Mouse (Mus musculus) liver, postnatal 0 days (tissue): Measurements from ENCODE around the gene Plscr5. TPM values are rescaled to one million over a fixed set of nuclear protein-coding genes. Genes with fewer than 3 reads are reported as not detected.
"Not testable (repeated sequence)": the region's sequence is repeated elsewhere in the genome, so short reads cannot be mapped to it uniquely, and the experiment has no call there.

ENCODE experiments used
- ATAC-seq: fragments of 200-750 bp; cut with Nextera tagmentation; 2 replicates; pipeline ENCODE4 v1.8.0; 2017; ENCODE audit warnings: mild to moderate bottlenecking, moderate library complexity
- DNase-seq: peaks from one replicate; pipeline ENCODE4 v3.0.0-alpha.2; 2016
- H3K27ac ChIP-seq: fragments of 300-500 bp; sonication (generic); 2 replicates; pipeline ENCODE4 v1.5.1; 2014; ENCODE audit warnings: antibody characterized with exemption, moderate library complexity, mild to moderate bottlenecking, low read depth
- H3K27me3 ChIP-seq: fragments of 300-500 bp; sonication (generic); 2 replicates; pipeline ENCODE4 v1.6.1; 2014; ENCODE audit warnings: low read length, control low read depth, mixed read lengths; ENCODE audit not compliant: insufficient read depth
- H3K36me3 ChIP-seq: fragments of 300-500 bp; sonication (generic); replicated peaks from 2 replicates; pipeline ENCODE4 v1.6.1; 2014; ENCODE audit warnings: mild to moderate bottlenecking, control low read depth, low read length, moderate library complexity, mixed read lengths; ENCODE audit not compliant: insufficient read depth
- H3K4me1 ChIP-seq: fragments of 300-500 bp; sonication (generic); 2 replicates; pipeline ENCODE4 v1.6.1; 2014; ENCODE audit warnings: antibody characterized with exemption, mild to moderate bottlenecking, control low read depth; ENCODE audit not compliant: insufficient read depth
- H3K4me2 ChIP-seq: fragments of 300-500 bp; sonication (generic); 2 replicates; pipeline ENCODE4 v1.6.1; 2014; ENCODE audit warnings: low read depth, mild to moderate bottlenecking, low read length, moderate library complexity, mixed read lengths
- H3K4me3 ChIP-seq: fragments of 300-500 bp; sonication (generic); 2 replicates; pipeline ENCODE4 v1.5.1; 2014; ENCODE audit warnings: low read depth, low read length
- H3K9ac ChIP-seq: fragments of 300-500 bp; sonication (generic); replicated peaks from 2 replicates; pipeline ENCODE4 v1.6.1; 2014; ENCODE audit warnings: mild to moderate bottlenecking, moderate library complexity
- H3K9me3 ChIP-seq: fragments of 300-500 bp; sonication (generic); 2 replicates; pipeline ENCODE4 v1.6.1; 2016; ENCODE audit warnings: mild to moderate bottlenecking, control low read depth, low read length, mixed read lengths
- CTCF ChIP-seq: sonication (generic); IDR thresholded peaks from 2 replicates; pipeline ENCODE4 v1.5.1; 2016; ENCODE audit warnings: antibody characterized with exemption, low read depth
- EP300 ChIP-seq: IDR thresholded peaks from 2 replicates; pipeline ENCODE4 v1.6.1; 2016; ENCODE audit warnings: antibody characterized with exemption, low read depth, mild to moderate bottlenecking
- WGBS: fragments of 180-500 bp; shearing (Covaris S2); extraction: QIAGEN DNeasy Blood & Tissue Kit; methylation state at CpG from one replicate; pipeline ENCODE4 v1.1.7; 2014; ENCODE audit not compliant: insufficient replicate concordance; 5-methylcytosine and 5-hydroxymethylcytosine counted together
- polyA plus RNA-seq: library from polyadenylated mRNA; unstranded; fragments of >200 nt; fragmentation: Nextera tagmentation; extraction: Ambion mirVana; gene quantifications from 2 replicates; pipeline ENCODE4 v1.2.1, GENCODE M21; 2015

Plscr5 gene
- not detected in 2 replicates for polyA plus RNA-seq

- not testable (repeated sequence) for H3K27ac ChIP-seq, H3K4me1 ChIP-seq, H3K4me2 ChIP-seq, ATAC-seq, DNase-seq, H3K27me3 ChIP-seq, H3K4me3 ChIP-seq, H3K36me3 ChIP-seq, H3K9ac ChIP-seq, H3K9me3 ChIP-seq
- 63% methylated on average over 9 of the region's 9 CpGs for WGBS
Measured at GRCm38 (mm10) chr9:92192636-92193035, at the start of gene Plscr5. Plscr5 (plus strand) TSS chr9:92192936.

GRCm38 (mm10) chr9:92147555-92148248, 45.0 kb upstream of the Plscr5 start:
- Histone ChIP-seq H3K4me2 (no peak overlapping the region), H3K4me3 (no peak overlapping the region), H3K4me1 (no peaks in the 10 kb centered on the region), H3K36me3 (no peaks in the 10 kb centered on the region), H3K9ac (no peak overlapping the region), H3K9me3 (no peaks in the 10 kb centered on the region), H3K27ac (no peak overlapping the region), H3K27me3 (no peaks in the 10 kb centered on the region)
- WGBS, result 13% methylated on average over 7 of the region's 7 CpGs
- peak; percentile 65 for TF ChIP-seq CTCF
- no peak for TF ChIP-seq EP300
- peak; percentile 45; the same call in 1 of the 2 replicates for ATAC-seq
- no peak for DNase-seq

- no peak overlapping the region for H3K4me2 ChIP-seq
- H3K4me1 ChIP-seq, result no peaks in the 10 kb centered on the region
- no peak for ATAC-seq
- no peak overlapping the region for H3K4me3 ChIP-seq
- no peaks in the 10 kb centered on the region for H3K9me3 ChIP-seq
- DNase-seq, result no peak
- H3K36me3 ChIP-seq, result no peaks in the 10 kb centered on the region
- no peak overlapping the region for H3K27ac ChIP-seq
- no peak overlapping the region for H3K9ac ChIP-seq
- WGBS, result 71% methylated on average over 4 of the region's 4 CpGs
- TF ChIP-seq EP300 (no peak), CTCF (no peak)
- H3K27me3 ChIP-seq, result no peaks in the 10 kb centered on the region
Measured at GRCm38 (mm10) chr9:92162213-92162612, 30.5 kb upstream of the Plscr5 start.

GRCm38 (mm10) chr9:92173318-92173985, 19.3 kb upstream of the Plscr5 start:
- Histone ChIP-seq H3K4me2 (no peak overlapping the region), H3K9me3 (no peaks in the 10 kb centered on the region), H3K4me3 (no peak overlapping the region), H3K27me3 (no peaks in the 10 kb centered on the region), H3K36me3 (no peaks in the 10 kb centered on the region), H3K4me1 (no peaks in the 10 kb centered on the region), H3K9ac (no peak overlapping the region), H3K27ac (no peak overlapping the region)
- TF ChIP-seq CTCF, result no peak
- no peak for TF ChIP-seq EP300
- DNase-seq (no peak), ATAC-seq (no peak)
- WGBS, result 76% methylated on average over 3 of the region's 3 CpGs

GRCm38 (mm10) chr9:92174176-92175075, 18.3 kb upstream of the Plscr5 start:
- no peaks in the 10 kb centered on the region for H3K4me1 ChIP-seq
- H3K36me3 ChIP-seq, result no peaks in the 10 kb centered on the region
- no peak overlapping the region for H3K27ac ChIP-seq
- 60% methylated on average over 15 of the region's 15 CpGs for WGBS
- no peak overlapping the region for H3K4me2 ChIP-seq
- no peaks in the 10 kb centered on the region for H3K9me3 ChIP-seq
- H3K4me3 ChIP-seq, result no peak overlapping the region
- TF ChIP-seq CTCF (no peak), EP300 (no peak)
- H3K27me3 ChIP-seq, result no peaks in the 10 kb centered on the region
- no peak overlapping the region for H3K9ac ChIP-seq
- DNase-seq (no peak), ATAC-seq (no peak)

GRCm38 (mm10) chr9:92178861-92179469, 13.8 kb upstream of the Plscr5 start:
- no peaks in the 10 kb centered on the region for H3K36me3 ChIP-seq
- H3K27ac ChIP-seq, result no peak overlapping the region
- ATAC-seq (no peak), DNase-seq (no peak)
- no peaks in the 10 kb centered on the region for H3K4me1 ChIP-seq
- H3K27me3 ChIP-seq, result no peaks in the 10 kb centered on the region
- TF ChIP-seq CTCF (no peak), EP300 (no peak)
- H3K9me3 ChIP-seq, result no peaks in the 10 kb centered on the region
- H3K4me2 ChIP-seq, result no peak overlapping the region
- no peak overlapping the region for H3K9ac ChIP-seq
- WGBS, result 74% methylated on average over 2 of the region's 2 CpGs
- H3K4me3 ChIP-seq, result no peak overlapping the region
